Mouse (Mus musculus) bone marrow, adult 2 months (tissue): ENCODE measurements at regions not wholly inside any gene's neighbourhood (a gene's known extent, or its start where the extent isn't known, plus 50 kb on each side); places are given as distances from the start of the nearest gene placed in this dataset.

Experiments used
- H3K27ac ChIP-seq: fragments of 200-500 bp; 2 replicates; pipeline ENCODE4 v1.5.1; 2012; ENCODE audit warnings: low read depth, mild to moderate bottlenecking, control low read depth, inconsistent platforms, low read length; ENCODE audit not compliant: control insufficient read depth, poor library complexity, insufficient read depth
- H3K4me1 ChIP-seq: fragments of 200-500 bp; 2 replicates; pipeline ENCODE4 v1.6.1; 2011; ENCODE audit warnings: low read length; ENCODE audit not compliant: control insufficient read depth, insufficient read depth
- H3K4me3 ChIP-seq: fragments of 200-500 bp; replicated peaks from 2 replicates; pipeline ENCODE3; 2011; ENCODE audit warnings: mild to moderate bottlenecking, low read depth, low read length, control low read depth; ENCODE audit not compliant: control insufficient read depth
- CTCF ChIP-seq: fragments of 200-500 bp; IDR thresholded peaks from 2 replicates; pipeline ENCODE4 v1.5.1; 2011; ENCODE audit warnings: low read length, control low read depth; ENCODE audit not compliant: control insufficient read depth, insufficient read depth
- POLR2A ChIP-seq: fragments of 200-500 bp; IDR thresholded peaks from 2 replicates; pipeline ENCODE4 v1.6.1; 2011; ENCODE audit warnings: low read depth, mild to moderate bottlenecking, control low read depth, low read length, borderline replicate concordance; ENCODE audit not compliant: control insufficient read depth
- WGBS: fragments of 180-500 bp; shearing (Covaris S2); methylation state at CpG from one replicate; pipeline ENCODE4 v1.1.7; 2018; 5-methylcytosine and 5-hydroxymethylcytosine counted together

- no peak for TF ChIP-seq CTCF
- TF ChIP-seq POLR2A: no peak
- H3K4me3 ChIP-seq: no peak overlapping the region
- WGBS: 22% methylated on average over 5 of the region's 5 CpGs
- no peak overlapping the region; the same call in 1 of the 2 replicates for H3K27ac ChIP-seq
- H3K4me1 ChIP-seq: no peaks in the 10 kb centered on the region
These were observed 130.3 kb upstream of the Tent5a start for GRCm38 (mm10) chr9:85457400-85457799.

GRCm38 (mm10) chr9:85455382-85455781 is 128.2 kb upstream of the Tent5a start:
- H3K27ac ChIP-seq: no peak overlapping the region
- TF ChIP-seq CTCF (no peak), POLR2A (no peak)
- no peaks in the 10 kb centered on the region for H3K4me1 ChIP-seq
- H3K4me3 ChIP-seq: no peak overlapping the region
- WGBS: 88% methylated on average over 4 of the region's 4 CpGs

GRCm38 (mm10) chr9:85452196-85452857 is 125.2 kb upstream of the Tent5a start:
- WGBS: 27% methylated on average over 8 of the region's 8 CpGs
- Histone ChIP-seq H3K4me1 (no peaks in the 10 kb centered on the region), H3K27ac (no peak overlapping the region), H3K4me3 (no peak overlapping the region)
- TF ChIP-seq POLR2A (no peak), CTCF (no peak)

GRCm38 (mm10) chr9:85451349-85451748 is 124.2 kb upstream of the Tent5a start:
- Histone ChIP-seq H3K27ac (no peak overlapping the region), H3K4me1 (no peaks in the 10 kb centered on the region), H3K4me3 (no peak overlapping the region)
- no peak for TF ChIP-seq CTCF
- no peak for TF ChIP-seq POLR2A
- WGBS: 79% methylated on average over 5 of the region's 5 CpGs

- Histone ChIP-seq H3K4me3 (no peak overlapping the region), H3K4me1 (no peaks in the 10 kb centered on the region), H3K27ac (no peak overlapping the region)
- TF ChIP-seq POLR2A (no peak), CTCF (no peak)
These were observed 123.7 kb upstream of the Tent5a start for GRCm38 (mm10) chr9:85450877-85451276.

- TF ChIP-seq POLR2A: no peak
- no peak for TF ChIP-seq CTCF
- H3K4me1 ChIP-seq: no peaks in the 10 kb centered on the region
- 9% methylated on average over 2 of the region's 2 CpGs for WGBS
- no peak overlapping the region for H3K4me3 ChIP-seq
- H3K27ac ChIP-seq: no peak overlapping the region
These were observed 122.3 kb upstream of the Tent5a start for GRCm38 (mm10) chr9:85449493-85449892.

GRCm38 (mm10) chr9:85442761-85443505 is 115.8 kb upstream of the Tent5a start:
- 82% methylated on average over 4 of the region's 4 CpGs for WGBS
- Histone ChIP-seq H3K27ac (no peak overlapping the region), H3K4me1 (no peaks in the 10 kb centered on the region), H3K4me3 (no peak overlapping the region)
- TF ChIP-seq POLR2A: no peak
- TF ChIP-seq CTCF: no peak

- TF ChIP-seq CTCF (no peak), POLR2A (no peak)
- no peaks in the 10 kb centered on the region for H3K4me1 ChIP-seq
- no peak overlapping the region for H3K27ac ChIP-seq
- H3K4me3 ChIP-seq: no peak overlapping the region
- WGBS: 89% methylated on average over 1 of the region's 1 CpGs
These were observed 112.5 kb upstream of the Tent5a start for GRCm38 (mm10) chr9:85439664-85440063.

- TF ChIP-seq POLR2A (no peak), CTCF (no peak)
- WGBS: 42% methylated on average over 2 of the region's 2 CpGs
- Histone ChIP-seq H3K4me1 (no peaks in the 10 kb centered on the region; the same call in 1 of the 2 replicates), H3K27ac (no peak overlapping the region), H3K4me3 (no peak overlapping the region)
These were observed 105.1 kb upstream of the Tent5a start for GRCm38 (mm10) chr9:85432220-85432619.
